Comparison of ENCODE assay signal across 15 mouse cellular contexts in genomic region chr9:66488786-66489185, GRCm38 (mm10).
"Had no signal": no experiment of that assay in that cellular context is flagged by ENCODE, and none has a peak within 500 bp of the region (broad histone marks: within the 10 kb centered on the region; RNA-seq: fewer than 3 reads in every experiment).

No protein-coding gene starts in this region.

- H3K4me3 ChIP-seq: neural tube, embryonic 15.5 days; stomach, embryonic 15.5 days had no signal

- H3K9ac ChIP-seq: neural tube, embryonic 15.5 days; stomach, embryonic 15.5 days had no signal

- DNase-seq: retina, postnatal 1 day; right cerebral cortex, adult 18-20 months; right cerebral cortex, postnatal 14 days; right cerebral cortex, postnatal 25 days; right cerebral cortex, postnatal 4 days; spleen, adult 18-20 months; thymus, adult 18-20 months; thymus, adult 2 months; thymus, postnatal 14 days; thymus, postnatal 25 days; thymus, postnatal 36 days; thymus, postnatal 4 days had no signal

- H3K9me3 ChIP-seq: neural tube, embryonic 15.5 days; stomach, embryonic 15.5 days had no signal

- H3K27ac ChIP-seq: neural tube, embryonic 15.5 days; stomach, embryonic 15.5 days; stomach, postnatal 0 days had no signal

- H3K4me2 ChIP-seq: neural tube, embryonic 15.5 days; stomach, embryonic 15.5 days had no signal

- H3K27me3 ChIP-seq: neural tube, embryonic 15.5 days; stomach, embryonic 15.5 days had no signal

- H3K4me1 ChIP-seq: neural tube, embryonic 15.5 days; stomach, embryonic 15.5 days had no signal
